18 mouse cellular contexts compared by ENCODE assay signal in genomic region chr4:150255181-150255580, GRCm38 (mm10). TPM values are rescaled to one million over a fixed set of nuclear protein-coding genes. Genes with fewer than 3 reads are reported as not detected.
DNase-seq lines count a peak whose midpoint lies in the region; ATAC-seq and TF ChIP-seq lines count a peak whose summit lies in the region.
"Had no signal": no experiment of that assay in that cellular context is flagged by ENCODE, and none has a peak within 500 bp of the region (broad histone marks: within the 10 kb centered on the region; RNA-seq: fewer than 3 reads in every experiment).

No protein-coding gene starts in this region.

- peaks cover 53% of the 10 kb centered on the region for H3K4me1 ChIP-seq in hindbrain, embryonic 13.5 days (replicated peaks)
- peaks cover 22% of the 10 kb centered on the region for H3K4me1 ChIP-seq in hindbrain, embryonic 14.5 days (replicated peaks; ENCODE audit: control insufficient read depth, insufficient read depth, low read length)
- H3K4me1 ChIP-seq in neural tube, embryonic 13.5 days (replicated peaks), result peaks cover 56% of the 10 kb centered on the region
- peaks cover 15% of the 10 kb centered on the region for H3K4me1 ChIP-seq in hindbrain, postnatal 0 days (ENCODE audit: insufficient read depth, low read length)
- peaks cover 22% of the 10 kb centered on the region for H3K4me1 ChIP-seq in kidney, embryonic 16.5 days (ENCODE audit: insufficient read depth, low read length)

- H3K27me3 ChIP-seq in hindbrain, embryonic 13.5 days, result no peaks in the 10 kb centered on the region
- H3K27me3 ChIP-seq in hindbrain, embryonic 14.5 days (ENCODE audit: control insufficient read depth, insufficient read depth, low read length), result no peaks in the 10 kb centered on the region
- no peaks in the 10 kb centered on the region for H3K27me3 ChIP-seq in neural tube, embryonic 13.5 days
- H3K27me3 ChIP-seq in hindbrain, postnatal 0 days (ENCODE audit: insufficient read depth, low read length), result no peaks in the 10 kb centered on the region
- no peaks in the 10 kb centered on the region for H3K27me3 ChIP-seq in kidney, embryonic 16.5 days (ENCODE audit: insufficient read depth, low read length)
- H3K27me3 ChIP-seq: embryonic facial prominence, embryonic 13.5 days; forebrain, embryonic 12.5 days; heart, embryonic 13.5 days had no signal

- 83% methylated on average over 7 of the region's 7 CpGs for WGBS in hindbrain, embryonic 13.5 days
- WGBS in hindbrain, embryonic 14.5 days, result 74% methylated on average over 7 of the region's 7 CpGs
- WGBS in neural tube, embryonic 13.5 days, result 77% methylated on average over 7 of the region's 7 CpGs
- 56% methylated on average over 7 of the region's 7 CpGs for WGBS in hindbrain, postnatal 0 days
- 87% methylated on average over 7 of the region's 7 CpGs for WGBS in kidney, embryonic 16.5 days

- TF ChIP-seq CTCF in hindbrain, postnatal 0 days (IDR thresholded peaks at IDR 0.05; ENCODE audit: low read depth), result no peak

- DNase-seq in hindbrain, embryonic 14.5 days (ENCODE audit: low spot score), result no peak
- no peak for DNase-seq in neural tube, embryonic 10.5 days (ENCODE audit: extremely low spot score, low spot score)
- DNase-seq in hindbrain, postnatal 0 days (ENCODE audit: low spot score), result no peak
- DNase-seq: adrenal gland, postnatal 10 days; forebrain, postnatal 0 days; gastrocnemius, postnatal 14 days; heart, postnatal 36 days had no signal

- H3K27ac ChIP-seq in hindbrain, embryonic 13.5 days, result peak overlapping the region; percentile 67
- no peak overlapping the region for H3K27ac ChIP-seq in hindbrain, embryonic 14.5 days
- H3K27ac ChIP-seq in neural tube, embryonic 13.5 days (replicated peaks), result peak overlapping the region; percentile 43
- 0 out of 2 replicates have a peak overlapping the region, but pooled peaks have one; percentile 41 for H3K27ac ChIP-seq in hindbrain, postnatal 0 days
- no peak overlapping the region for H3K27ac ChIP-seq in kidney, embryonic 16.5 days (ENCODE audit: low read length)
- H3K27ac ChIP-seq: embryonic facial prominence, embryonic 13.5 days; heart, embryonic 13.5 days had no signal

- H3K36me3 ChIP-seq in hindbrain, embryonic 13.5 days, result no peaks in the 10 kb centered on the region
- H3K36me3 ChIP-seq in hindbrain, embryonic 14.5 days (replicated peaks; ENCODE audit: control insufficient read depth, insufficient read depth), result no peaks in the 10 kb centered on the region
- H3K36me3 ChIP-seq in neural tube, embryonic 13.5 days, result 0 out of 2 replicates have a peak, but pooled peaks cover 4% of the 10 kb centered on the region
- no peaks in the 10 kb centered on the region for H3K36me3 ChIP-seq in hindbrain, postnatal 0 days (ENCODE audit: insufficient read depth, low read length)
- peaks cover 10% of the 10 kb centered on the region for H3K36me3 ChIP-seq in kidney, embryonic 16.5 days (ENCODE audit: insufficient read depth, low read length)
- H3K36me3 ChIP-seq: forebrain, embryonic 12.5 days had no signal

- H3K4me3 ChIP-seq in hindbrain, embryonic 13.5 days, result no peak overlapping the region
- no peak overlapping the region for H3K4me3 ChIP-seq in hindbrain, embryonic 14.5 days (replicated peaks; ENCODE audit: low read length)
- no peak overlapping the region for H3K4me3 ChIP-seq in neural tube, embryonic 13.5 days
- no peak overlapping the region for H3K4me3 ChIP-seq in hindbrain, postnatal 0 days (ENCODE audit: low read length)
- H3K4me3 ChIP-seq in kidney, embryonic 16.5 days (ENCODE audit: low read length), result no peak overlapping the region
- H3K4me3 ChIP-seq: embryonic facial prominence, embryonic 13.5 days; forebrain, embryonic 12.5 days; heart, embryonic 13.5 days had no signal

- H3K9me3 ChIP-seq in hindbrain, embryonic 13.5 days, result no peaks in the 10 kb centered on the region
- no peaks in the 10 kb centered on the region for H3K9me3 ChIP-seq in hindbrain, embryonic 14.5 days (ENCODE audit: control insufficient read depth, low read length)
- H3K9me3 ChIP-seq in neural tube, embryonic 13.5 days, result no peaks in the 10 kb centered on the region
- no peaks in the 10 kb centered on the region for H3K9me3 ChIP-seq in hindbrain, postnatal 0 days (ENCODE audit: low read length)
- no peaks in the 10 kb centered on the region for H3K9me3 ChIP-seq in kidney, embryonic 16.5 days (ENCODE audit: low read length)
- H3K9me3 ChIP-seq: embryonic facial prominence, embryonic 13.5 days; forebrain, embryonic 12.5 days; heart, embryonic 13.5 days had no signal

- H3K4me2 ChIP-seq in hindbrain, embryonic 13.5 days, result no peak overlapping the region
- H3K4me2 ChIP-seq in hindbrain, embryonic 14.5 days (replicated peaks), result no peak overlapping the region
- no peak overlapping the region for H3K4me2 ChIP-seq in neural tube, embryonic 13.5 days
- H3K4me2 ChIP-seq in hindbrain, postnatal 0 days (ENCODE audit: low read depth, low read length), result no peak overlapping the region
- no peak overlapping the region for H3K4me2 ChIP-seq in kidney, embryonic 16.5 days (replicated peaks; ENCODE audit: low read depth, low read length)
- H3K4me2 ChIP-seq: embryonic facial prominence, embryonic 13.5 days; forebrain, embryonic 12.5 days; heart, embryonic 13.5 days had no signal

- no peak for ATAC-seq in hindbrain, embryonic 13.5 days (ENCODE audit: low FRiP score)
- ATAC-seq in hindbrain, embryonic 14.5 days (ENCODE audit: low FRiP score), result no peak
- no peak for ATAC-seq in neural tube, embryonic 13.5 days (ENCODE audit: low read depth)
- ATAC-seq in hindbrain, postnatal 0 days, result no peak
- no peak for ATAC-seq in kidney, embryonic 16.5 days (ENCODE audit: low FRiP score, low TSS enrichment)
- ATAC-seq: forebrain, postnatal 0 days; intestine, embryonic 16.5 days had no signal

- no peak overlapping the region for H3K9ac ChIP-seq in hindbrain, embryonic 13.5 days
- no peak overlapping the region for H3K9ac ChIP-seq in hindbrain, embryonic 14.5 days
- no peak overlapping the region for H3K9ac ChIP-seq in neural tube, embryonic 13.5 days
- H3K9ac ChIP-seq in hindbrain, postnatal 0 days (replicated peaks; ENCODE audit: low read length), result no peak overlapping the region
- H3K9ac ChIP-seq in kidney, embryonic 16.5 days (replicated peaks; ENCODE audit: low read length), result no peak overlapping the region
- H3K9ac ChIP-seq: embryonic facial prominence, embryonic 13.5 days; forebrain, embryonic 12.5 days; forebrain, postnatal 0 days; heart, embryonic 13.5 days had no signal

RNA-seq across cellular contexts. Expression of gene Eno1, which starts 18.7 kb away (rescaled TPM):
- polyA plus RNA-seq in hindbrain, embryonic 13.5 days (2015; fragmentation: Nextera tagmentation; extraction: Ambion mirVana), result 1,025 and 1,119 TPM in 2 replicates
- polyA plus RNA-seq in hindbrain, embryonic 14.5 days (2014; fragmentation: Nextera tagmentation; extraction: Ambion mirVana), result 955 and 1,038 TPM in 2 replicates
- polyA plus RNA-seq in neural tube, embryonic 13.5 days (2015; fragmentation: Nextera tagmentation; extraction: Ambion mirVana), result 1,151 and 1,235 TPM in 2 replicates
- 538 and 549 TPM in 2 replicates for total RNA-seq in hindbrain, postnatal 0 days (2014; rRNA removed)
- 1,243 and 1,257 TPM in 2 replicates for polyA plus RNA-seq in hindbrain, postnatal 0 days (2015; fragmentation: Nextera tagmentation; extraction: Ambion mirVana)
- 1,990 and 2,045 TPM in 2 replicates for polyA plus RNA-seq in kidney, embryonic 16.5 days (2015; fragmentation: Nextera tagmentation; extraction: Ambion mirVana)

RNA-seq across cellular contexts. Expression of gene Rere, which starts 26.3 kb away (rescaled TPM):
- polyA plus RNA-seq in hindbrain, embryonic 13.5 days (2015; fragmentation: Nextera tagmentation; extraction: Ambion mirVana), result 36.2 and 39.0 TPM in 2 replicates
- polyA plus RNA-seq in hindbrain, embryonic 14.5 days (2014; fragmentation: Nextera tagmentation; extraction: Ambion mirVana), result 44.4 and 46.8 TPM in 2 replicates
- 41.2 and 50.0 TPM in 2 replicates for polyA plus RNA-seq in neural tube, embryonic 13.5 days (2015; fragmentation: Nextera tagmentation; extraction: Ambion mirVana)
- 31.2 and 32.9 TPM in 2 replicates for total RNA-seq in hindbrain, postnatal 0 days (2014; rRNA removed)
- 25.0 and 25.9 TPM in 2 replicates for polyA plus RNA-seq in hindbrain, postnatal 0 days (2015; fragmentation: Nextera tagmentation; extraction: Ambion mirVana)
- 30.7 and 40.6 TPM in 2 replicates for polyA plus RNA-seq in kidney, embryonic 16.5 days (2015; fragmentation: Nextera tagmentation; extraction: Ambion mirVana)

RNA-seq across cellular contexts. Expression of gene Car6, which starts 54.0 kb away (rescaled TPM):
- polyA plus RNA-seq in hindbrain, embryonic 13.5 days (2015; fragmentation: Nextera tagmentation; extraction: Ambion mirVana), result not detected in 2 replicates
- polyA plus RNA-seq in hindbrain, embryonic 14.5 days (2014; fragmentation: Nextera tagmentation; extraction: Ambion mirVana), result not detected in 2 replicates
- 0.44 TPM in 1 of 2 replicates, not detected in the other for polyA plus RNA-seq in neural tube, embryonic 13.5 days (2015; fragmentation: Nextera tagmentation; extraction: Ambion mirVana)
- total RNA-seq in hindbrain, postnatal 0 days (2014; rRNA removed), result not detected in 2 replicates
- not detected in 2 replicates for polyA plus RNA-seq in hindbrain, postnatal 0 days (2015; fragmentation: Nextera tagmentation; extraction: Ambion mirVana)
- 0.29 TPM in 1 of 2 replicates, not detected in the other for polyA plus RNA-seq in kidney, embryonic 16.5 days (2015; fragmentation: Nextera tagmentation; extraction: Ambion mirVana)
- total RNA-seq: adrenal gland, postnatal 4 days; forebrain, postnatal 0 days; gastrocnemius, adult 18-20 months; heart, postnatal 36 days had no signal
- polyA plus RNA-seq: brain, embryonic 14.5 days; embryonic facial prominence, embryonic 13.5 days; forebrain, embryonic 12.5 days; forebrain, postnatal 0 days; heart, embryonic 13.5 days; heart, postnatal 0 days; intestine, embryonic 16.5 days had no signal

Comparison
In these comparisons a context has a peak if more than half of its experiments do, and no peak if none do; other contexts are left out.
1. H3K27ac ChIP-seq: peak in hindbrain, embryonic 13.5 days (single experiment), neural tube, embryonic 13.5 days (single experiment) and hindbrain, postnatal 0 days (single experiment); none in hindbrain, embryonic 14.5 days (single experiment) and kidney, embryonic 16.5 days (single experiment).